Mouse (Mus musculus) midbrain, embryonic 12.5 days (tissue): ENCODE measurements around the gene E030025P04Rik. TPM values are rescaled to one million over a fixed set of nuclear protein-coding genes. Genes with fewer than 3 reads are reported as not detected.
A peak's percentile ranks its signal among the peaks of the same experiment; 100 is the strongest.

Experiments
- ATAC-seq: fragments of 200-750 bp; cut with Nextera tagmentation; 2 replicates; pipeline ENCODE4 v1.8.0; 2017; ENCODE audit warnings: low read depth, moderate TSS enrichment, moderate library complexity; ENCODE audit not compliant: low FRiP score
- H3K27ac ChIP-seq: fragments of 300-500 bp; sonication (generic); replicated peaks from 2 replicates; pipeline ENCODE4 v1.5.1; 2016; ENCODE audit warnings: mild to moderate bottlenecking
- H3K27me3 ChIP-seq: fragments of 300-500 bp; sonication (generic); 2 replicates; pipeline ENCODE4 v1.6.1; 2016; ENCODE audit warnings: mild to moderate bottlenecking
- H3K36me3 ChIP-seq: fragments of 300-500 bp; sonication (generic); 2 replicates; pipeline ENCODE4 v1.6.1; 2016
- H3K4me1 ChIP-seq: fragments of 300-500 bp; sonication (generic); 2 replicates; pipeline ENCODE4 v1.6.1; 2016
- H3K4me2 ChIP-seq: fragments of 300-500 bp; sonication (generic); replicated peaks from 2 replicates; pipeline ENCODE4 v1.6.1; 2016; ENCODE audit warnings: mild to moderate bottlenecking, moderate library complexity
- H3K4me3 ChIP-seq: fragments of 300-500 bp; sonication (generic); 2 replicates; pipeline ENCODE4 v1.5.1; 2016; ENCODE audit warnings: mild to moderate bottlenecking
- H3K9ac ChIP-seq: fragments of 300-500 bp; sonication (generic); replicated peaks from 2 replicates; pipeline ENCODE4 v1.6.1; 2016; ENCODE audit warnings: mild to moderate bottlenecking, moderate library complexity
- H3K9me3 ChIP-seq: fragments of 300-500 bp; sonication (generic); 2 replicates; pipeline ENCODE4 v1.6.1; 2016; ENCODE audit warnings: mild to moderate bottlenecking
- WGBS: fragments of 180-500 bp; shearing (Covaris S2); methylation state at CpG from one replicate; pipeline ENCODE4 v1.1.7; 2016; 5-methylcytosine and 5-hydroxymethylcytosine counted together
- polyA plus RNA-seq: library from polyadenylated mRNA; unstranded; fragments of >200 nt; fragmentation: Nextera tagmentation; extraction: Ambion mirVana; gene quantifications from 2 replicates; pipeline ENCODE4 v1.2.1, GENCODE M21; 2016

The E030025P04Rik gene
- polyA plus RNA-seq, 1 experiment from 2014 or later: not detected

- WGBS: 89% methylated on average over 7 of the region's 7 CpGs
- no peaks in the 10 kb centered on the region for H3K9me3 ChIP-seq
- ATAC-seq: no peak
- no peaks in the 10 kb centered on the region for H3K4me1 ChIP-seq
- H3K9ac ChIP-seq: no peak overlapping the region
- no peaks in the 10 kb centered on the region for H3K27me3 ChIP-seq
- H3K27ac ChIP-seq: no peak overlapping the region
- no peak overlapping the region for H3K4me2 ChIP-seq
- no peak overlapping the region for H3K4me3 ChIP-seq
- H3K36me3 ChIP-seq: no peaks in the 10 kb centered on the region
These were observed 747 bp upstream of the E030025P04Rik start for GRCm38 (mm10) chr11:109144890-109145341.

GRCm38 (mm10) chr11:109126482-109126881, 17.7 kb downstream of the E030025P04Rik start:
- Histone ChIP-seq H3K9ac (no peak overlapping the region), H3K36me3 (no peaks in the 10 kb centered on the region), H3K27ac (no peak overlapping the region), H3K4me3 (no peak overlapping the region), H3K9me3 (no peaks in the 10 kb centered on the region), H3K27me3 (no peaks in the 10 kb centered on the region), H3K4me1 (no peaks in the 10 kb centered on the region), H3K4me2 (no peak overlapping the region)
- ATAC-seq: no peak
- 73% methylated on average over 7 of the region's 7 CpGs for WGBS

- H3K4me2 ChIP-seq: no peak overlapping the region
- no peak for ATAC-seq
- 66% methylated on average over 5 of the region's 5 CpGs for WGBS
These were observed 18.7 kb downstream of the E030025P04Rik start for GRCm38 (mm10) chr11:109125451-109125850.

GRCm38 (mm10) chr11:109124284-109124683, 19.9 kb downstream of the E030025P04Rik start:
- Histone ChIP-seq H3K4me2 (no peak overlapping the region), H3K27me3 (no peaks in the 10 kb centered on the region), H3K36me3 (no peaks in the 10 kb centered on the region), H3K27ac (no peak overlapping the region), H3K4me3 (no peak overlapping the region), H3K9me3 (no peaks in the 10 kb centered on the region), H3K9ac (no peak overlapping the region), H3K4me1 (no peaks in the 10 kb centered on the region)
- no peak for ATAC-seq
- 50% methylated on average over 3 of the region's 3 CpGs for WGBS

More at GRCm38 (mm10) chr11:109125451-109125850, 18.7 kb downstream of the E030025P04Rik start:
- H3K27ac ChIP-seq: no peak overlapping the region
- H3K36me3 ChIP-seq: no peaks in the 10 kb centered on the region
- H3K4me3 ChIP-seq: no peak overlapping the region
- no peak overlapping the region for H3K9ac ChIP-seq
- no peaks in the 10 kb centered on the region for H3K9me3 ChIP-seq
- H3K4me1 ChIP-seq: no peaks in the 10 kb centered on the region
- no peaks in the 10 kb centered on the region for H3K27me3 ChIP-seq

- H3K4me3 ChIP-seq: no peak overlapping the region
- no peaks in the 10 kb centered on the region for H3K27me3 ChIP-seq
- H3K4me1 ChIP-seq: peaks cover 30% of the 10 kb centered on the region
- WGBS: 22% methylated on average over 11 of the region's 11 CpGs
- no peaks in the 10 kb centered on the region for H3K9me3 ChIP-seq
- no peak overlapping the region for H3K27ac ChIP-seq
- H3K9ac ChIP-seq: no peak overlapping the region
- no peak overlapping the region for H3K4me2 ChIP-seq
- no peaks in the 10 kb centered on the region for H3K36me3 ChIP-seq
- ATAC-seq: no peak
These were observed 34.3 kb downstream of the E030025P04Rik start for GRCm38 (mm10) chr11:109109826-109110346.

GRCm38 (mm10) chr11:109109056-109109455, 35.1 kb downstream of the E030025P04Rik start:
- no peak for ATAC-seq
- Histone ChIP-seq H3K4me1 (peaks cover 30% of the 10 kb centered on the region), H3K27ac (no peak overlapping the region), H3K27me3 (no peaks in the 10 kb centered on the region), H3K4me2 (no peak overlapping the region), H3K36me3 (no peaks in the 10 kb centered on the region), H3K9ac (no peak overlapping the region), H3K9me3 (no peaks in the 10 kb centered on the region), H3K4me3 (no peak overlapping the region)

DNA sequence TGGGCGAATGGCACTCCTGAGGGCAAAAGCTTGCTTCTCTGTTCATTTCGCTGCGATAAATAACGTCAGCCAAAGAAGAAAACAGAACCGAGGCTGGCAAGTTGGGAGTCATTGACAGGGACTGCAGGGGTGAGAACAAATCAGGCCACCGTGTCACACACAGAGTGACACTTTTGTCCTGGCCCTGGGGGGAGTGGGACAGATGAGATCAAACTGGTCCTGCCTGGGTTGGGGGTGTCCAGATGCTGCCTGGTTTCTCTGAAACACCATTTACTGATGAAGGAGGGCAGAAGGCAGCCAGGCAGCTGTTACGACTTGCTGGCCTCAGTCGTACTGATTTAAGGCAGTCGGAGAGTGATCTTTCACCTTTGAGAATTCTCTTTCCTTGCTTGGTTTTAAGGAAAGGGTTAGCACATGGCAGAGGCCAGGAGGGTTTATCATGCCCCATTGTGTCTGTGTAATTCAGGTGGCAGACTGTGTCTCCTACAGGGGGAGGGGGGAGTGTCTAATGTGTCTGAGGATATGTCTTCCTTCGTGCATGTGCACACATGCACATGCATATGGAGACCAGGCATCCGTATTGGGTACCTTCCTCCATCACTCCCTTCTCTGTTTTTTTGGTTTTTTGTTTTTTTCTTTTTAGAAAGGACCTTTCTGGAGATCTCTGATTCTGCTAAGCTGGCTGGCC, 36.5 kb downstream of the E030025P04Rik start:
- Histone ChIP-seq H3K36me3 (no peaks in the 10 kb centered on the region), H3K4me1 (peaks cover 30% of the 10 kb centered on the region), H3K9me3 (no peaks in the 10 kb centered on the region), H3K27ac (peak overlapping the region; percentile 75), H3K4me2 (peak overlapping the region; percentile 19; the same call in 1 of the 2 replicates), H3K4me3 (no peak overlapping the region), H3K9ac (0 out of 2 replicates have a peak overlapping the region, but pooled peaks have one; percentile 12), H3K27me3 (no peaks in the 10 kb centered on the region)
- peak; percentile 58; the same call in 1 of the 2 replicates for ATAC-seq
- 28% methylated on average over 11 of the region's 11 CpGs for WGBS

DNA sequence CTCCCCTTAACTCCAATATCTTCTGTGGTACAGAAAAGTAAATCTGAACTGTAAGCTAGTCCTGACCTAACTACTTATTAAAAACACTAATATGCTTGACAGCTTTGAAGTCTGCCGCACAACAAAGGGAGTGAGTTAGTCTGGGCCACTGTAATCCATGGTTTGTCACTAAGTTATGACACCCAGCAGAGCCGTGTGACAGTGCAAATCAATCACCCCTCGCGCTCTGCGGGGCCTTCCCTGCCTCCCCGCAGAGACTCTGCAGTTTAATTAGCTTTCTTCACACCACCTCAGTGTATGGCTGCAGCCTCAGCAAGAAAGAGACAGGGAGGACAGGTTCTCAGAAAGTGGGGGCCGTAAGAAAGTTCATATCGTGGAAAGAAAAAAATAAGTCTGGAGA, 37.4 kb downstream of the E030025P04Rik start:
- Histone ChIP-seq H3K4me2 (0 out of 2 replicates have a peak overlapping the region, but pooled peaks have one; percentile 19), H3K27me3 (no peaks in the 10 kb centered on the region)
- WGBS: 5% methylated on average over 8 of the region's 8 CpGs

DNA sequence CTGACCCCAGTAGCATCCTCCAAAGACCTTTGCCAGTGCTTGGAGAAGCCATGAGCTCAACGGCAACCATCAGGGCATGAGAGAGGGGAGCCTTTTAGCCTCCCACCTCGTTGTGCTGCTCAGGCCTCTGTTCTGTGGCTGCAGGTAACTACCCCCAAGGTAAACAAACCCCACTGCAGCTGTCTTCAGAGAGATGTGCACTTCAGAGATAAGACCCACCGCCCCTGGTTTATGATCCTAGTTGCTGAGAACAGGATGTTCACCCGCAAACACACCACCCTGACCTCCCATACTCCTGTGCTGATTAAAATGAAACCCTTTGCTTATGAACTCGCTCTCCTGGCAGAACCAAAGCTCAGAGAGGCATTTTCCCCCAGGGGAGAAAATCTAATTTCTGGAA, 38.0 kb downstream of the E030025P04Rik start:
- Histone ChIP-seq H3K9ac (no peak overlapping the region), H3K27ac (peak overlapping the region; percentile 75), H3K9me3 (no peaks in the 10 kb centered on the region), H3K27me3 (no peaks in the 10 kb centered on the region), H3K4me3 (no peak overlapping the region), H3K4me2 (no peak overlapping the region), H3K36me3 (no peaks in the 10 kb centered on the region), H3K4me1 (peaks cover 30% of the 10 kb centered on the region)
- ATAC-seq: no peak
- WGBS: 46% methylated on average over 5 of the region's 5 CpGs

More for the DNA sequence above, 37.4 kb downstream of the E030025P04Rik start:
- H3K4me3 ChIP-seq: no peak overlapping the region
- peak overlapping the region; percentile 75 for H3K27ac ChIP-seq
- H3K4me1 ChIP-seq: peaks cover 30% of the 10 kb centered on the region
- peak; percentile 65; the same call in 1 of the 2 replicates for ATAC-seq
- H3K36me3 ChIP-seq: no peaks in the 10 kb centered on the region
- H3K9me3 ChIP-seq: no peaks in the 10 kb centered on the region
- H3K9ac ChIP-seq: no peak overlapping the region

DNA sequence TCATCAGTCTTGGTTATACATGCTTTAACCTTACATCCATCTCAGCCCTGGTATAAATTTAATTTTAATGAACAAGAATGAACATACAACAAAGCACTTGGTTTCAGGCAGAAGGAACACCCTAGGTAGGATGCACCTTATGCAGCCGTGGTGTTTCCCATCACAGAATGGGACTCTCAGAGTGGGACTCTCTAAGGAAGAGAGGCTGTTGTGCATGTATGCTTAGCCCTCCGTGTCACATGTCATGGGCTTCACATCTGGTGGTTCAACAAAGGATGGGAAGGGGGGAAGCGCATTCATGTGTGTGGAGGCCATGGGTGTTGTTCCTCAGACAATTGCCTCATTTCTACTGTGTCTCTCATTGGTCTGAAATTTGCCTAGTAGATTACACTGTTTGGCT, 40.8 kb downstream of the E030025P04Rik start:
- no peak for ATAC-seq
- H3K9me3 ChIP-seq: no peaks in the 10 kb centered on the region
- WGBS: 88% methylated on average over 3 of the region's 3 CpGs
- no peak overlapping the region for H3K9ac ChIP-seq
- no peak overlapping the region for H3K4me2 ChIP-seq
- H3K27ac ChIP-seq: no peak overlapping the region
- H3K36me3 ChIP-seq: no peaks in the 10 kb centered on the region
- H3K4me1 ChIP-seq: peaks cover 28% of the 10 kb centered on the region
- H3K4me3 ChIP-seq: no peak overlapping the region
- peaks cover 5% of the 10 kb centered on the region; the same call in 1 of the 2 replicates for H3K27me3 ChIP-seq

GRCm38 (mm10) chr11:109102646-109103045, 41.5 kb downstream of the E030025P04Rik start:
- Histone ChIP-seq H3K4me3 (no peak overlapping the region), H3K27me3 (peaks cover 5% of the 10 kb centered on the region; the same call in 1 of the 2 replicates), H3K4me1 (peaks cover 32% of the 10 kb centered on the region), H3K4me2 (no peak overlapping the region), H3K9ac (no peak overlapping the region), H3K27ac (no peak overlapping the region), H3K36me3 (no peaks in the 10 kb centered on the region), H3K9me3 (no peaks in the 10 kb centered on the region)
- ATAC-seq: no peak
- 90% methylated on average over 8 of the region's 8 CpGs for WGBS

DNA sequence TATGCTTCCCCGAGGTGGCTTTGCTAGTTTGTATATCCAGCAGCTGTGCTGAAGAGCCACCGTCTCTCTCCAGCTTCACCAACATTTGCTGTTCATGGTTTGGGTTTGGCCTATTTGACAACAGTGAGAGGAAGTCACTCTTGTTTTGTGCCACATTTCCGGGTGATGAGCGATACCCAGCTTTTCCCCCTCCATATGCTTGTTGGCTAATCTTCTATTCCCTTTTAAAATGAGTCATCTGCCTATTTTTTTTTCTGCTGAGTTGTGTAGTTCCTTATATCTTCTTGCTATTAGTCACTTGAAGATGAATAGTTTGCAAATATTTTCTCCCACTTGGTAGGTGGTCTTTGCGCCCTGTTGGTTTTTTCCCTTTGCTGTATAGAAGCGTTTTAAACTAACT, 43.9 kb downstream of the E030025P04Rik start:
- WGBS: 89% methylated on average over 6 of the region's 6 CpGs
- Histone ChIP-seq H3K27ac (no peak overlapping the region), H3K9me3 (no peaks in the 10 kb centered on the region), H3K36me3 (no peaks in the 10 kb centered on the region), H3K9ac (no peak overlapping the region), H3K4me2 (no peak overlapping the region), H3K4me1 (peaks cover 12% of the 10 kb centered on the region), H3K27me3 (peaks cover 5% of the 10 kb centered on the region; the same call in 1 of the 2 replicates), H3K4me3 (no peak overlapping the region)
- no peak for ATAC-seq
